Mouse (Mus musculus) hindbrain, embryonic 11.5 days (tissue): ENCODE data around the gene Adam22. TPM values are rescaled to one million over a fixed set of nuclear protein-coding genes. Genes with fewer than 3 reads are reported as not detected.
A peak's percentile ranks its signal among the peaks of the same experiment; 100 is the strongest.

Experiments used
- ATAC-seq: fragments of 200-750 bp; cut with Nextera tagmentation; 2 replicates; pipeline ENCODE4 v1.8.0; 2017; ENCODE audit warnings: mild to moderate bottlenecking, moderate TSS enrichment, moderate library complexity; ENCODE audit not compliant: low FRiP score
- DNase-seq: peaks from one replicate; pipeline ENCODE4 v3.0.0-alpha.2; 2015; ENCODE audit warnings: low spot score
- H3K27ac ChIP-seq: fragments of 300-500 bp; sonication (generic); 2 replicates; pipeline ENCODE4 v1.5.1; 2014; ENCODE audit warnings: mild to moderate bottlenecking, low read depth, low read length
- H3K27me3 ChIP-seq: fragments of 300-500 bp; sonication (generic); 2 replicates; pipeline ENCODE4 v1.6.1; 2014; ENCODE audit warnings: mild to moderate bottlenecking, low read length, moderate library complexity, mixed read lengths; ENCODE audit not compliant: control insufficient read depth, insufficient read depth
- H3K36me3 ChIP-seq: fragments of 300-500 bp; sonication (generic); 2 replicates; pipeline ENCODE4 v1.6.1; 2014; ENCODE audit warnings: mild to moderate bottlenecking, low read length, moderate library complexity, mixed read lengths; ENCODE audit not compliant: control insufficient read depth, insufficient read depth
- H3K4me1 ChIP-seq: fragments of 300-500 bp; sonication (generic); replicated peaks from 2 replicates; pipeline ENCODE4 v1.6.1; 2014; ENCODE audit warnings: low read length, mixed read lengths; ENCODE audit not compliant: control insufficient read depth, insufficient read depth
- H3K4me2 ChIP-seq: fragments of 300-500 bp; sonication (generic); replicated peaks from 2 replicates; pipeline ENCODE4 v1.6.1; 2014; ENCODE audit warnings: mild to moderate bottlenecking, low read depth, low read length
- H3K4me3 ChIP-seq: fragments of 300-500 bp; sonication (generic); 2 replicates; pipeline ENCODE4 v1.5.1; 2014; ENCODE audit warnings: low read depth, low read length
- H3K9ac ChIP-seq: fragments of 300-500 bp; sonication (generic); 2 replicates; pipeline ENCODE4 v1.6.1; 2014; ENCODE audit warnings: low read depth, low read length
- H3K9me3 ChIP-seq: fragments of 300-500 bp; sonication (generic); 2 replicates; pipeline ENCODE4 v1.6.1; 2016; ENCODE audit warnings: low read length; ENCODE audit not compliant: control insufficient read depth
- WGBS: fragments of 180-500 bp; shearing (Covaris S2); extraction: QIAGEN DNeasy Blood & Tissue Kit; methylation state at CpG from one replicate; pipeline ENCODE4 v1.1.7; 2014; 5-methylcytosine and 5-hydroxymethylcytosine counted together
- polyA plus RNA-seq: library from polyadenylated mRNA; unstranded; fragments of >200 nt; fragmentation: Nextera tagmentation; extraction: Ambion mirVana; gene quantifications from 2 replicates; pipeline ENCODE4 v1.2.1, GENCODE M21; 2014

Adam22 gene
- polyA plus RNA-seq, 1 experiment from 2014 or later, result 15.9 TPM

GRCm38 (mm10) chr5:8073406-8073805, 294.6 kb downstream of the Adam22 start:
- ATAC-seq (no peak), DNase-seq (no peak)
- H3K27ac ChIP-seq, result no peak overlapping the region
- H3K27me3 ChIP-seq, result no peaks in the 10 kb centered on the region
- no peaks in the 10 kb centered on the region for H3K9me3 ChIP-seq
- no peak overlapping the region for H3K4me3 ChIP-seq
- no peaks in the 10 kb centered on the region for H3K36me3 ChIP-seq
- no peak overlapping the region for H3K4me2 ChIP-seq
- WGBS, result 92% methylated on average over 9 of the region's 9 CpGs
- H3K9ac ChIP-seq, result no peak overlapping the region
- H3K4me1 ChIP-seq, result no peaks in the 10 kb centered on the region

- no peak overlapping the region for H3K4me2 ChIP-seq
- no peaks in the 10 kb centered on the region for H3K4me1 ChIP-seq
- no peaks in the 10 kb centered on the region for H3K27me3 ChIP-seq
- H3K27ac ChIP-seq, result no peak overlapping the region
- DNase-seq (no peak), ATAC-seq (no peak)
- H3K9ac ChIP-seq, result no peak overlapping the region
- whole genome bisulfite sequencing, result 70% methylated on average over 6 of the region's 6 CpGs
- no peak overlapping the region for H3K4me3 ChIP-seq
- no peaks in the 10 kb centered on the region for H3K9me3 ChIP-seq
- H3K36me3 ChIP-seq, result peaks cover 8% of the 10 kb centered on the region; the same call in 1 of the 2 replicates
Observed at GRCm38 (mm10) chr5:8063207-8063606, 304.8 kb downstream of the Adam22 start.

GRCm38 (mm10) chr5:8062469-8062868, 305.5 kb downstream of the Adam22 start:
- no peak overlapping the region for H3K27ac ChIP-seq
- H3K4me3 ChIP-seq, result no peak overlapping the region
- H3K9ac ChIP-seq, result no peak overlapping the region
- no peak for ATAC-seq
- H3K9me3 ChIP-seq, result no peaks in the 10 kb centered on the region
- DNase-seq, result no peak
- H3K4me1 ChIP-seq, result no peaks in the 10 kb centered on the region
- no peaks in the 10 kb centered on the region for H3K27me3 ChIP-seq
- 89% methylated on average over 2 of the region's 2 CpGs for WGBS
- H3K4me2 ChIP-seq, result no peak overlapping the region
- peaks cover 8% of the 10 kb centered on the region; the same call in 1 of the 2 replicates for H3K36me3 ChIP-seq

GRCm38 (mm10) chr5:8058056-8058455, 309.9 kb downstream of the Adam22 start:
- H3K4me3 ChIP-seq, result no peak overlapping the region
- H3K9ac ChIP-seq, result no peak overlapping the region
- H3K9me3 ChIP-seq, result no peaks in the 10 kb centered on the region
- no peaks in the 10 kb centered on the region for H3K27me3 ChIP-seq
- H3K27ac ChIP-seq, result no peak overlapping the region
- no peaks in the 10 kb centered on the region for H3K36me3 ChIP-seq
- WGBS, result 93% methylated on average over 7 of the region's 7 CpGs
- DNase-seq, result no peak
- ATAC-seq, result no peak
- H3K4me1 ChIP-seq, result no peaks in the 10 kb centered on the region
- no peak overlapping the region for H3K4me2 ChIP-seq

- peak overlapping the region; percentile 74 for H3K4me3 ChIP-seq
- H3K9me3 ChIP-seq, result no peaks in the 10 kb centered on the region
- H3K27ac ChIP-seq, result no peak overlapping the region
- ATAC-seq, result peak; percentile 46; the same call in 1 of the 2 replicates
- H3K27me3 ChIP-seq, result no peaks in the 10 kb centered on the region
- WGBS, result 72% methylated on average over 5 of the region's 5 CpGs
- H3K36me3 ChIP-seq, result no peaks in the 10 kb centered on the region
- peak overlapping the region; percentile 67 for H3K4me2 ChIP-seq
- DNase-seq, result no peak
- no peaks in the 10 kb centered on the region for H3K4me1 ChIP-seq
- peak overlapping the region; percentile 85 for H3K9ac ChIP-seq
Observed at GRCm38 (mm10) chr5:8057018-8057323, 311.0 kb downstream of the Adam22 start.

- peak overlapping the region; percentile 85 for H3K9ac ChIP-seq
- DNase-seq, result peak; percentile 76
- peak overlapping the region; percentile 67 for H3K4me2 ChIP-seq
- peak overlapping the region; percentile 36; the same call in 1 of the 2 replicates for H3K27ac ChIP-seq
- no peaks in the 10 kb centered on the region for H3K4me1 ChIP-seq
- no peaks in the 10 kb centered on the region for H3K36me3 ChIP-seq
- WGBS, result 1% methylated on average over 59 of the region's 60 CpGs
- H3K9me3 ChIP-seq, result no peaks in the 10 kb centered on the region
- peak; percentile 97 for ATAC-seq
- H3K27me3 ChIP-seq, result no peaks in the 10 kb centered on the region
- H3K4me3 ChIP-seq, result peak overlapping the region; percentile 74
Observed at GRCm38 (mm10) chr5:8056141-8057017, 311.6 kb downstream of the Adam22 start.

GRCm38 (mm10) chr5:8055721-8056129, 312.2 kb downstream of the Adam22 start:
- H3K4me2 ChIP-seq, result peak overlapping the region; percentile 67
- 46% methylated on average over 8 of the region's 8 CpGs for WGBS
- H3K27me3 ChIP-seq, result no peaks in the 10 kb centered on the region
- peak overlapping the region; percentile 85 for H3K9ac ChIP-seq
- ATAC-seq, result peak; percentile 37
- no peaks in the 10 kb centered on the region for H3K36me3 ChIP-seq
- H3K4me3 ChIP-seq, result peak overlapping the region; percentile 74
- no peak for DNase-seq
- H3K27ac ChIP-seq, result no peak overlapping the region
- H3K9me3 ChIP-seq, result no peaks in the 10 kb centered on the region
- H3K4me1 ChIP-seq, result no peaks in the 10 kb centered on the region

- Histone ChIP-seq H3K4me3 (no peak overlapping the region), H3K27ac (no peak overlapping the region), H3K4me2 (no peak overlapping the region), H3K4me1 (no peaks in the 10 kb centered on the region), H3K9ac (no peak overlapping the region), H3K27me3 (no peaks in the 10 kb centered on the region), H3K9me3 (no peaks in the 10 kb centered on the region), H3K36me3 (no peaks in the 10 kb centered on the region)
- ATAC-seq (no peak), DNase-seq (no peak)
- 90% methylated on average over 4 of the region's 4 CpGs for WGBS
Observed at GRCm38 (mm10) chr5:8053827-8054226, 314.1 kb downstream of the Adam22 start.

- Histone ChIP-seq H3K4me3 (no peak within 1 kb of the TSS), H3K27me3 (no peaks in the 10 kb centered on the region), H3K27ac (no peak within 1 kb of the TSS), H3K9me3 (no peaks in the 10 kb centered on the region), H3K4me1 (no peaks in the 10 kb centered on the region), H3K4me2 (no peak within 1 kb of the TSS), H3K9ac (no peak within 1 kb of the TSS), H3K36me3 (no peaks in the 10 kb centered on the region)
- no peak for ATAC-seq
- no peak for DNase-seq
- WGBS, result 85% methylated on average over 6 of the region's 6 CpGs
Observed at GRCm38 (mm10) chr5:8045855-8046254, 322.1 kb downstream of the Adam22 start, which contains the start of gene Sri. TSS of gene Sri (plus strand) at chr5:8046078.
